Mouse (Mus musculus) adrenal gland, postnatal 14 days (tissue): Measurements from ENCODE around the gene Bscl2. TPM values are rescaled to one million over a fixed set of nuclear protein-coding genes. Genes with fewer than 3 reads are reported as not detected.
"Not testable (repeated sequence)": the region's sequence is repeated elsewhere in the genome, so short reads cannot be mapped to it uniquely, and the experiment has no call there.

ENCODE experiments used
- DNase-seq: peaks from one replicate; pipeline ENCODE4 v3.0.0; 2021; ENCODE audit warnings: mixed read lengths
- total RNA-seq: library from RNA; stranded (reverse); gene quantifications from 2 replicates; pipeline ENCODE4 v1.2.3, GENCODE M21; 2021

The Bscl2 gene
- total RNA-seq, 1 experiment from 2014 or later: 153 TPM

DNA sequence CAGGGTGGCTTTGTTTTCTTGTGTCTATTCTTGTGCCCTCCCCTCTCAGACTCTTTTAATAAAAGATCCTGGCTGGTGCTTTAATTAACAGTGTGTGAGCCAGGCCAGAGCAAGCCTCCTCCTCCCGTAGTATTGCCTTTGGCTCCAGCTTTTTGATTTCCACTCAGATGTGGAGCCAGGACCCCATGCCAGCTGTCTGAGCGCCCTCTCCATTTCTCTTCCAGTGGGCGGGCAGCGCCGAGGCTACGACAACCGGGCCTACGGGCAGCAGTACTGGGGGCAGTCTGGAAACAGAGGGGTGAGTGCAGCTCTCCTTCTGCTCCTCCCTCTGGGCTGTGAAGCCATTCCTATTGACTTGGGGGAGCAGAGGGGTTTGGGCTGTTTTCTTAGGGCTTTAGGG is 6.6 kb upstream of the Bscl2 start:
- no peak for DNase-seq

DNA sequence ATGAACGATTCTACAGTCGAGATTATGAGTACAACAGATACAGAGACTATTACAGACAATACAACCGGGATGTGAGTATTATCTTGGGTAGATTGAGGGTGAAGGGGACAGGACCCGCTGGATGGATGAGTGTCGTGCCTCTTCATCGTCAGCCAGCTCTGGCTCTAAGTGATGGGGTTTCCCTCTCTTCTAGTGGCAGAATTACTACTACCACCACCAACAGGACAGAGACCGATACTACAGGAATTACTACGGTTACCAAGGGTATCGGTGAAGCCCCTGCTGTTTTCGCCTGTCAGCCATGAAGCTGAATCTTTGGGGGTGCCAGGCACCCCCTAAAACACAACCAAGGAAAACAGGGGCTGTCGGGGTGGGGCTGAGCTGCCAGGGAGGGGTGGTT is 6.0 kb upstream of the Bscl2 start:
- no peak for DNase-seq

- DNase-seq: no peak
Observed at GRCm38 (mm10) chr19:8832971-8833370, 4.3 kb upstream of the Bscl2 start.

DNA sequence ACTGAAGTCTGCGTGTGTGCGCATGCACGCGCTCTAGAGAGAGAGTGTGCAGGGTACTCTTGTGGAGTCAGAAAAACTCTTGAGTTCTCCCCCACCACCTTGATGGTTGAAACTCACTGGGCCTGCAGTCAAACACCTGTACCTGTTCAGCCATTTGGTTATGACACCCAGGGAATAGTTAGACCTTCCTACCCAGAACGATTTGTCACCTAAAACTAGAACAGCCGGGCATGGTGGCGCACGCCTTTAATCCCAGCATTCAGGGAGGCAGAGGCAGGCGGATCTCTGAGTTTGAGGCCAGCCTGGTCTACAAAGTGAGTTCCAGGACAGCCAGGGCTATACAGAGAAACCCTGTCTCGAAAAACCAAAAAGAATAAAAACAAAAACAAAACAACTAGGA is 940 bp upstream of the Bscl2 start:
- not testable (repeated sequence) for DNase-seq

GRCm38 (mm10) chr19:8838041-8838730 is 919 bp downstream of the Bscl2 start:
- DNase-seq: peak; percentile 64

GRCm38 (mm10) chr19:8839103-8839907 is 2.0 kb downstream of the Bscl2 start, which contains the start of gene Gng3:
Gene Gng3 (minus strand): TSS chr19:8839194.
- DNase-seq: no peak

GRCm38 (mm10) chr19:8839908-8840791 is 2.9 kb downstream of the Bscl2 start:
- peak; percentile 88 for DNase-seq

- DNase-seq: no peak
Observed at GRCm38 (mm10) chr19:8841012-8841411, 3.7 kb downstream of the Bscl2 start.

DNA sequence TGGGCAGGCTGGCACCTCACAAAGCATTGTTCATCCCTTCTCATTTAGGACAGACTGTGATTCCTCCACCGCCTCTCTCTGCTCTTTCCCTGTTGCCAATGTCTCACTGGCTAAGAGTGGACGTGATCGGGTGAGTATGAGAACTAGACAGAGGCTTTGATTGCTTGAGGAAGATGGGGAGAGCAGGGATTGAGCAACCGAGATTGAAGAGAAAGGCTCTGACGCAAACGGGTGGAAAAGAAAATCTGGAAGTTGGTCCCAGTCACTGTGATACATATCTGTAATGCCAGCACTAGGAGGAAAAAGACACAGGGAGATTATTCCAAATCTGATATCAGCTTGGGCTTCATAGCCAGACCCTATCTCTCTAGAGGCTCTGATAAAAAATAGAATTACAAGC is 5.7 kb downstream of the Bscl2 start:
- no peak for DNase-seq

GRCm38 (mm10) chr19:8844371-8845129 is 7.3 kb downstream of the Bscl2 start:
- DNase-seq: peak; percentile 91

DNA sequence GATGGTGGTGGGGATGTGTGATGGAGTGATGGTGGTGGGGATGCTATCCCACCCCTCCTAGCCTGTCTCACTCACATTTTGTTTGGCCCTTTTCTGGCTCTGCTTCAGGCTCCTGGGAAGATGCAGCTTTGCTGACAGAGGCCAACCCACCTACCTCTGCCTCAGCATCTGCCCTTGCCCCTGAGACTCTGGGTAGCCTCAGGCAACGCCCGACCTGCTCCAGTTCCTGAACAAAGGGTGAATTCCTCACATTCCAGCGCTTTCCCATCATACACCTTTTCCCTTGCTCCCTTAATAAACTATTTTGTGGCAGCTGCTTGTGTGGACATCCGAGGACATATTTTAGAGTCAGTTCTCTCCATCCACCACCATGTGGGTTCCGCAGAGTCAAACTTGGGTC is 11.1 kb downstream of the Bscl2 start:
- DNase-seq: no peak

DNA sequence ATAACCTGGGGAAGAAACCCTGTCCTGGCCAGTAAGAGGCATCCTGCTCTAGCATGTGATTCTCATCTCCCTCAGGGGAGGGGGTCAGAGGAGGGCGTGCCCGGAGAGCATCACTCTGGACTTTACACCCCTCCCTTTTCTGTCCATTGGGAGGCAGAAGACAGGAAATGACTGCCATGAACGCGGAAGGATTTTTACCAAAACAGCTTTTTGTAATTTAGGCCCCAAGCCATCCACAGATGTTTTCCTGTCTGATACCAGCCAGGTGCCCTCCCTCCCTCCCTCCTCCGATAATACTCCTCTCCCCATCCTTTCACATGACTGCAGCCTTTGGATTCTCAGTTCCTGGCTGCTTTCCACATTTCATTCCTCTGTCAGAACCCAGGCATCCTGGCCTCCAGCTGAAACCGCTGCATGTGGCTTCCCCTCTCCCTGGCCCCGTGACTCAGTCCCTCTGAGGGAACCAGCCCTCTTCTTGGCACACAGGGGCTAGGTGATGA is 13.2 kb downstream of the Bscl2 start, which contains the start of gene Lrrn4cl:
Gene Lrrn4cl (plus strand): TSS at position 367 of the 500 bp plus-strand sequence.
- DNase-seq: peak; percentile 72

DNA sequence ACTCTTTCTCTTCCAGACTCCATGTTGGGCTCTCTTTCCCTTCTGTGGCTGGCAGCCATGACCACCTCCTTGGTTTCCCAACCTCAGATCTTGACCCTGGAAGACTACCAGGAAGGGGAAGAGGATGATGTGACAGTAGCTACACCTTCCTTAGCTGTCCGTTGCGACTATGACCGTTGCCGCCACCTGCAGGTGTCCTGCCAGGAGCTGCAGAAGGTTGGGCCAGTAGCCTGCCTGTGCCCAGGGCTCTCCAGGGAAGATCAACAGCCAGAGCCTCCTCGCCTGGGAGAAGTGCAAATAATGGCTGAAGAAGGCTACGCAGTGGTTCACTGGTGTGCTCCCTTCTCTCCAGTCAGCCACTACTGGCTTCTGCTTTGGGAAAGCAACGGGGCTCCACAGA is 14.4 kb downstream of the Bscl2 start:
- DNase-seq: peak; percentile 36

DNA sequence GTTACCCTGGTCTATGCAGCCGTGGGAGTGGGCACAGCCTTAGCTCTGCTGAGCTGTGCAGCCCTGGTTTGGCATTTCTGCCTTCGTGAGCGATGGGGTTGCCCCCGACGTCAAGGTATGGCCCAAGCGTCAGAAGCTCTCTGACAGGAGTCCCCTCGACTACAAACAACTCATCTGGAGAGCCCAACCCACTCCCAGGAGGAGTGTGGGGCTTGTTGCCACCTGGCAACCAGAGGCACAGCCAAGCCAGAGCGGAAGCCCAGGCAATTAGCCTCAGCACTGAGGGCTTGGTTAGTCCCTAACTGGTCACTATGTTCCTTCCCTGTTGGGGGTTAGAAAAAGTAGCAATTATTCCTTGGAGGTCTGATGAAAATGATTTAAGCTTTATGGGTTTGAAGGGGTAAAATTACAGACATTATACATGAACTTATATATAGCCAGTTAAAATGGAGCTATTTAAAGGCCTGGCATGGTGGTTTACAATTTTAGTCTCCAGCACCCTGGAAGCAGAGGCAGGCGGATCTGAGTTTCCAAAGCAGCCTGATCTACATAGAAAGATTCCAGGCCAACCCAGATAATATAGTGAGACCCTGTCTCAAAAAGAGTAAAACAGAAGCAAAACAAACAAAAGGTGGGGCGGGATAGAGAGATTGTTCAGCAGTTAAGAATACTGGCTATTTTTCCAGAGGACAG is 15.1 kb downstream of the Bscl2 start:
- DNase-seq: peak; percentile 42

DNA sequence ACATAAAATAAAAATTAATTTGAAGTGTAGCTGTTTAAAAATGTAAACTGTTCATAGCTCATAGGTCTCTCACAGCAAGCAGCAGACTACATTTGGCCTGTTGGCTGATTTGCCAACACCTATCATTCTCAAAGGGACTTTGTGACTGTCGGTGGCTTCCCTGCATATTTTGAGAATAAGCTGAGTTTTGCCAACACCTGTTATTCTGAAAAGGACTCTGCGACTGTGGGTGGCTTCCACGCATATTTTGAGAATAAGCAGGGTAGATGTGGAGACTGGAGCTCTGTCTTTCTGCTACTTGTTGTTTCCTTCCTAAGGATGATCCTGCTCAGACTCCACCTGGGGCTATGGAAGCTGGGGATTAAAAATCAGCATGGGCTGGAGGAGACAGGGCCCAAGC is 15.8 kb downstream of the Bscl2 start:
- no peak for DNase-seq

DNA sequence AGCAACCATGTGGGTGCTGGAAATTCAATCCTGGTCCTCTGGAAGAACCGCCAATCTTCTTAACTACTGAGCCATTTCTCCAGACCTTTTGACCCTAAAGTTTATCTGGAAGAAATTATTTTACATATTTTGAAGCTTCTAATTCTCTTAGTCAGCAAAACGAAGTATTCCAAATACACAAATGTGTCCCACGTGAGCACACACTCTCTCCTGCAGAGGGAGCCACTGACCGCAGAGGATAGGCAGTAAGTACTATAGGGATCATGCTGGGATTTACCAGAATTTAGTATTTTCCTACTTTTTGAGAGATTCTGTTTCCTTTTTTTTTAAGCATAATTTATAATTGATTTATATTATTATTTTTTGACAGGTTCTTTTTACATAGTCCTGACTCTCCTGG is 20.4 kb downstream of the Bscl2 start:
- peak; percentile 84 for DNase-seq

DNA sequence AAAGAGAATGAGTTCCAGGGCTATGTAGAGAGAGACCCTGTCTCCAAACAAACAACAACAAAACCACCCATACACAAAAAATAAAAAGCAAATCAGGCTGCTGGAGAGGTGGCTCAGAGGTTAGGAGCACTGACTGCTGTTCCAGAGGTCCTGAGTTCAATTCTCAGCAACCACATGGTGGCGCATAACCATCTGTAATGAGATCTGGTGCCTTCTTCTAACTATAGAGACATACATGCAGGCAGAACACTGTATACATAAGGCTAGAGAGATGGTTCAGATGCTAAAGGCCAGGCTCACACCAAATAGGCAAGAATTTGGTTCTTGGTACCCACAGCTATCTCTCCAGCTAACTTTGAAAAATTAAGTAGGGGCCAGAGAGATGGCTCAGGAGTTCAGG is 21.8 kb downstream of the Bscl2 start:
- DNase-seq: no peak

DNA sequence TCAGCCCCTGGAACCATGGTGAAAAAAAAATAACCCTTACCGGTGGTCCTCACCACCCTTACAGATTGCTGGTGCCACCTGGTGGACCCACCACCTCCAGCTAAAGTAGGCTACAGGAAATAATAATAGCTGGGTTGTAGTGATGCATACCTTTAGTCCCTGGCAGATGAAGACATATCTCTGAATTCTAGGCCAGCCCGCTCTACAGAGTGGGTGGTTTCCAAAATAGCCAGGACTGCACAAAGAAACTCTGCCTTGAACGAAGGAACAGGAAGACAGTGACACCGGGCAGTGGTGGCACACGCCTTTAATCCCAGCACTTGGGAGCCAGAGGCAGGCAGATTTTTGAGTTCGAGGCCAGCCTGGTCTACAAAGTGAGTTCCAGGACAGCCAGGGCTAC is 27.0 kb downstream of the Bscl2 start:
- no peak for DNase-seq

- not testable (repeated sequence) for DNase-seq
Observed at GRCm38 (mm10) chr19:8870381-8870780, 33.1 kb downstream of the Bscl2 start.

DNA sequence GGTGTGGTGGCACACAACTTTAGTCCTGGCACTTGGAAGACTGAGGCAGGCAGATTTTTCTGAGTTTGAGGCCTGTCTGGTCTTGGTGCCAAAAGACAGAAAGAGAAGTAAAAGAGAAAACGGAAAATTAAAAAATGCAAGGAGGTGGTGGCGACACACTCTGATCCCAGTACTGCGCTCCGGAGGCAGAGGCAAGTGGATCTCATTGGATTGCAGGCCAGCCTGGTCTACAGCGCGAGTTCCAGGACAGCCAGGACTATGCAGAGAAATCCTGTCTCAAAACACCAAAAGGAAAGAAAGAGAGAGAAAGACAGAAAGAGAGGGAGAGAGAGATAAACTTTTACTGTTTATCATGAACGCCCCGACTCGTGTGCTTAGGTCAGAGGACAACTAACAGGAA is 33.6 kb downstream of the Bscl2 start:
- peak; percentile 25 for DNase-seq
